Mouse (Mus musculus): ENCODE data around the gene Gm4952.

GRCm38 (mm10) chr19:12598674-12599073, 1.1 kb upstream of the Gm4952 start:
- TF ChIP-seq EP300 (IDR thresholded peaks at IDR 0.05; ENCODE audit: insufficient read depth, low read depth, low read length), result no peak
- TF ChIP-seq CTCF (IDR thresholded peaks at IDR 0.05), result no peak
